Comparison of ENCODE assay signal across 8 mouse cellular contexts in the genomic region with DNA sequence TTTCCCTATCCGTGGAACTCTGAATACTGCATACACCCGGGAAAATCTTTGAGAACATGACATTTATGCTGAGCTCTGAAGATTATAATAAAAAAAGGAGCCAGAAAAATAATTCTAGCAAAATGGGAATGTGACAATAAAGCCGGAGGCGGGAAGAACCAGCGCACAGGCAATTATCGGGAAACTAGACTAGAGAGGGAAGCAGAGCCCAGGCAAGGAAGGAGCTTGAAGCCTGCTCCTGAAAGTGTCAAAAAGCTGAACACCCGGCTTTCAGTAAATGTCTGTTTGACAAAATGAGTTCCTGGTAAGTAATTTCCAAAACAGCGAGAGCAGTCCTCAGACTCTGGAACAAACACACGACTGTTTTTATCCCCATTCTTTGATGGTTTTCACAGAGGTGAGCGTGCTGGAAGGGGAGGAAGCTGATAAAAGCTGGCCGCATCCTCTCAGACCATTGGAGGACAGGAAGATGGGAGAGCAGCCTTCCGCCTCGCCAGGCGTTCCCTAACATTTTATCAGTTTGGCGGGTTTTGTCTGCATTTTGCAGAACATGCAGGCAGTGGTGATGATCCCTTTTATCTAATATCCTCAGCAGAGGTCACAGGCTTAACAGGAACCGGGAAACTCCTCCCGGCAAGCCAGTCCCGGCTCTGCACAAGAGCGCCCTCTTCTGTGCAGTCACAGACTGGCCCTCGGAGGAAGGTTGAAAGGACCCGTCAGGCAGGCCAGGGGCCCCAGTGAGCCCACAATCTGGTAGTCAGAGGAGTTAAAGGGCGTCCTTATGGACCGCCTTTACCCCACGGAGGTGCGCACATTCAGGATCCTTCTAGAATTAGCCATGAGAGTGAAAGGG.
DNase-seq lines count a peak whose midpoint lies in the region; ATAC-seq and TF ChIP-seq lines count a peak whose summit lies in the region.

No protein-coding gene starts in this region.

- no peaks in the 10 kb centered on the region for H3K9me3 ChIP-seq in forebrain, embryonic 13.5 days (replicated peaks)
- H3K9me3 ChIP-seq in heart, postnatal 0 days (replicated peaks; ENCODE audit: control insufficient read depth, low read length) = no peaks in the 10 kb centered on the region
- no peaks in the 10 kb centered on the region for H3K9me3 ChIP-seq in liver, embryonic 13.5 days (replicated peaks)
- H3K9me3 ChIP-seq in neural tube, embryonic 13.5 days = no peaks in the 10 kb centered on the region
- H3K9me3 ChIP-seq in stomach, postnatal 0 days (ENCODE audit: control insufficient read depth, low read length) = no peaks in the 10 kb centered on the region

- H3K4me3 ChIP-seq in forebrain, embryonic 13.5 days = peak overlapping the region; percentile 27
- peak overlapping the region; percentile 10 for H3K4me3 ChIP-seq in heart, postnatal 0 days (ENCODE audit: low read depth, low read length)
- 0 out of 2 replicates have a peak overlapping the region, but pooled peaks have one; percentile 7 for H3K4me3 ChIP-seq in liver, embryonic 13.5 days (replicated peaks)
- H3K4me3 ChIP-seq in neural tube, embryonic 13.5 days = peak overlapping the region; percentile 13
- peak overlapping the region; percentile 23; the same call in 1 of the 2 replicates for H3K4me3 ChIP-seq in stomach, postnatal 0 days (ENCODE audit: low read depth, low read length)

- H3K4me2 ChIP-seq in forebrain, embryonic 13.5 days = peak overlapping the region; percentile 54
- H3K4me2 ChIP-seq in heart, postnatal 0 days (ENCODE audit: low read depth, low read length) = peak overlapping the region; percentile 49
- peak overlapping the region; percentile 28 for H3K4me2 ChIP-seq in liver, embryonic 13.5 days
- peak overlapping the region; percentile 45 for H3K4me2 ChIP-seq in neural tube, embryonic 13.5 days
- H3K4me2 ChIP-seq in stomach, postnatal 0 days (replicated peaks; ENCODE audit: low read depth) = peak overlapping the region; percentile 39

- peak overlapping the region; percentile 43 for H3K9ac ChIP-seq in forebrain, embryonic 13.5 days
- H3K9ac ChIP-seq in heart, postnatal 0 days (replicated peaks; ENCODE audit: low read depth, low read length) = no peak overlapping the region
- no peak overlapping the region for H3K9ac ChIP-seq in liver, embryonic 13.5 days
- H3K9ac ChIP-seq in neural tube, embryonic 13.5 days = no peak overlapping the region
- no peak overlapping the region for H3K9ac ChIP-seq in stomach, postnatal 0 days (ENCODE audit: low read length)

- H3K4me1 ChIP-seq in forebrain, embryonic 13.5 days = peaks cover 15% of the 10 kb centered on the region
- no peaks in the 10 kb centered on the region for H3K4me1 ChIP-seq in heart, postnatal 0 days (ENCODE audit: control insufficient read depth, insufficient read depth)
- H3K4me1 ChIP-seq in liver, embryonic 13.5 days (replicated peaks) = no peaks in the 10 kb centered on the region
- peaks cover 20% of the 10 kb centered on the region for H3K4me1 ChIP-seq in neural tube, embryonic 13.5 days (replicated peaks)
- no peaks in the 10 kb centered on the region for H3K4me1 ChIP-seq in stomach, postnatal 0 days (replicated peaks; ENCODE audit: control insufficient read depth, insufficient read depth)

- DNase-seq in CD4-positive helper T cell, adult 2 months (ENCODE audit: low read depth, low spot score) = peak; percentile 64
- peak; percentile 22 for DNase-seq in c-Kit-positive CD71-negative TER-119-negative erythroid progenitor cells, embryonic 14.5 days (ENCODE audit: low read depth)
- DNase-seq in heart, postnatal 0 days (ENCODE audit: low spot score) = peak; percentile 79
- DNase-seq in kidney, postnatal 25 days = peak; percentile 66
- DNase-seq in liver, embryonic 13.5 days = peak; percentile 5
- peak; percentile 80 for DNase-seq in stomach, postnatal 0 days (ENCODE audit: low spot score)

- TF ChIP-seq CTCF in heart, postnatal 0 days (IDR thresholded peaks at IDR 0.05; ENCODE audit: low read depth) = peak; percentile 85
- TF ChIP-seq CTCF in stomach, postnatal 0 days (IDR thresholded peaks at IDR 0.05; ENCODE audit: low read depth) = peak; percentile 92

- TF ChIP-seq EP300 in heart, postnatal 0 days (IDR thresholded peaks at IDR 0.05; ENCODE audit: low read depth) = no peak
- TF ChIP-seq EP300 in stomach, postnatal 0 days (optimal IDR thresholded peaks at IDR 0.05) = no peak

- 0 out of 2 replicates have a peak, but pooled peaks cover 4% of the 10 kb centered on the region for H3K27me3 ChIP-seq in forebrain, embryonic 13.5 days
- no peaks in the 10 kb centered on the region for H3K27me3 ChIP-seq in heart, postnatal 0 days (ENCODE audit: control insufficient read depth, insufficient read depth, low read length)
- H3K27me3 ChIP-seq in liver, embryonic 13.5 days = 0 out of 2 replicates have a peak, but pooled peaks cover 4% of the 10 kb centered on the region
- no peaks in the 10 kb centered on the region for H3K27me3 ChIP-seq in neural tube, embryonic 13.5 days
- H3K27me3 ChIP-seq in stomach, postnatal 0 days (ENCODE audit: control insufficient read depth, insufficient read depth, low read length) = no peaks in the 10 kb centered on the region

- H3K36me3 ChIP-seq in forebrain, embryonic 13.5 days (ENCODE audit: poor library complexity, severe bottlenecking) = no peaks in the 10 kb centered on the region
- H3K36me3 ChIP-seq in heart, postnatal 0 days (replicated peaks; ENCODE audit: control insufficient read depth, insufficient read depth, low read length) = no peaks in the 10 kb centered on the region
- H3K36me3 ChIP-seq in liver, embryonic 13.5 days = no peaks in the 10 kb centered on the region
- no peaks in the 10 kb centered on the region for H3K36me3 ChIP-seq in neural tube, embryonic 13.5 days
- no peaks in the 10 kb centered on the region for H3K36me3 ChIP-seq in stomach, postnatal 0 days (ENCODE audit: control insufficient read depth, insufficient read depth, low read length)

- WGBS in forebrain, embryonic 13.5 days = 18% methylated on average over 25 of the region's 25 CpGs
- 14% methylated on average over 25 of the region's 25 CpGs for WGBS in heart, postnatal 0 days
- WGBS in liver, embryonic 13.5 days (ENCODE audit: insufficient replicate concordance) = 17% methylated on average over 25 of the region's 25 CpGs
- 20% methylated on average over 25 of the region's 25 CpGs for WGBS in neural tube, embryonic 13.5 days
- 28% methylated on average over 25 of the region's 25 CpGs for WGBS in stomach, postnatal 0 days

- ATAC-seq in forebrain, embryonic 13.5 days = peak; percentile 74
- ATAC-seq in heart, postnatal 0 days (ENCODE audit: insufficient read depth, low read depth) = peak; percentile 82
- no peak for ATAC-seq in liver, embryonic 13.5 days (ENCODE audit: low read depth)
- ATAC-seq in neural tube, embryonic 13.5 days (ENCODE audit: low read depth) = peak; percentile 72; the same call in 1 of the 2 replicates
- ATAC-seq in stomach, postnatal 0 days (ENCODE audit: low FRiP score, low TSS enrichment) = peak; percentile 70; the same call in 1 of the 2 replicates

- H3K27ac ChIP-seq in forebrain, embryonic 13.5 days = no peak overlapping the region
- no peak overlapping the region for H3K27ac ChIP-seq in heart, postnatal 0 days (ENCODE audit: low read depth)
- no peak overlapping the region for H3K27ac ChIP-seq in liver, embryonic 13.5 days
- peak overlapping the region; percentile 25; the same call in 1 of the 2 replicates for H3K27ac ChIP-seq in neural tube, embryonic 13.5 days (replicated peaks)
- H3K27ac ChIP-seq in stomach, postnatal 0 days (replicated peaks) = no peak overlapping the region

Comparison
In these comparisons a context has a peak if more than half of its experiments do, and no peak if none do; other contexts are left out.
1. DNase-seq: peak in every context shown above with its lines; median percentile 80 in stomach, postnatal 0 days; 79 in heart, postnatal 0 days; 66 in kidney, postnatal 25 days; 64 in CD4-positive helper T cell, adult 2 months; 22 in c-Kit-positive CD71-negative TER-119-negative erythroid progenitor cells, embryonic 14.5 days; 5 in liver, embryonic 13.5 days.